Mouse (Mus musculus) small intestine, adult 2 months (tissue): ENCODE results near the gene Bsg. TPM values are rescaled to one million over a fixed set of nuclear protein-coding genes. Genes with fewer than 3 reads are reported as not detected.

Experiments used
- H3K27ac ChIP-seq: fragments of 200-500 bp; 2 replicates; pipeline ENCODE4 v1.5.1; 2012; ENCODE audit warnings: low read depth, low read length, control low read depth, inconsistent platforms; ENCODE audit not compliant: insufficient read depth
- H3K27me3 ChIP-seq: fragments of 200-500 bp; 2 replicates; pipeline ENCODE4 v1.6.1; 2012; ENCODE audit warnings: mild to moderate bottlenecking, moderate library complexity, low read length, inconsistent platforms; ENCODE audit not compliant: control insufficient read depth, insufficient read depth
- H3K36me3 ChIP-seq: fragments of 200-500 bp; 2 replicates; pipeline ENCODE4 v1.6.1; 2012; ENCODE audit warnings: mild to moderate bottlenecking, low read length, control low read depth, inconsistent platforms; ENCODE audit not compliant: control insufficient read depth, insufficient read depth
- H3K4me1 ChIP-seq: fragments of 200-500 bp; 2 replicates; pipeline ENCODE4 v1.6.1; 2012; ENCODE audit warnings: low read length, inconsistent platforms, mixed read lengths; ENCODE audit not compliant: control insufficient read depth, insufficient read depth, insufficient read length
- H3K4me3 ChIP-seq: fragments of 200-500 bp; 2 replicates; pipeline ENCODE4 v1.5.1; 2012; ENCODE audit warnings: low read depth, mild to moderate bottlenecking, control low read depth, inconsistent platforms, low read length, moderate library complexity
- CTCF ChIP-seq: fragments of 200-500 bp; IDR thresholded peaks from 2 replicates; pipeline ENCODE4 v1.5.1; 2012; ENCODE audit warnings: low read depth, mild to moderate bottlenecking, control low read depth, inconsistent platforms, low read length, moderate library complexity, mixed read lengths; ENCODE audit not compliant: insufficient replicate concordance, insufficient read length; ENCODE audit errors: extremely low read depth
- POLR2A ChIP-seq: fragments of 200-500 bp; IDR thresholded peaks from 2 replicates; pipeline ENCODE4 v1.6.1; 2012; ENCODE audit warnings: low read depth, mild to moderate bottlenecking, control low read depth, inconsistent platforms, low read length, moderate library complexity
- WGBS: fragments of 180-500 bp; shearing (Covaris S2); methylation state at CpG from one replicate; pipeline ENCODE4 v1.1.7; 2018; 5-methylcytosine and 5-hydroxymethylcytosine counted together
- polyA plus RNA-seq: library from polyadenylated mRNA; depleted of rRNA; stranded (reverse); fragments of >200 nt; gene quantifications from 2 replicates; pipeline ENCODE4 v1.2.3, GENCODE M21; 2012

The Bsg gene
- polyA plus RNA-seq, 1 experiment = 1,266 TPM

GRCm38 (mm10) chr10:79736706-79737105 lies 32.4 kb downstream of the Bsg start:
- H3K27ac ChIP-seq = no peak overlapping the region
- no peak for TF ChIP-seq POLR2A
- no peak for TF ChIP-seq CTCF
- WGBS = 92% methylated on average over 14 of the region's 14 CpGs

DNA sequence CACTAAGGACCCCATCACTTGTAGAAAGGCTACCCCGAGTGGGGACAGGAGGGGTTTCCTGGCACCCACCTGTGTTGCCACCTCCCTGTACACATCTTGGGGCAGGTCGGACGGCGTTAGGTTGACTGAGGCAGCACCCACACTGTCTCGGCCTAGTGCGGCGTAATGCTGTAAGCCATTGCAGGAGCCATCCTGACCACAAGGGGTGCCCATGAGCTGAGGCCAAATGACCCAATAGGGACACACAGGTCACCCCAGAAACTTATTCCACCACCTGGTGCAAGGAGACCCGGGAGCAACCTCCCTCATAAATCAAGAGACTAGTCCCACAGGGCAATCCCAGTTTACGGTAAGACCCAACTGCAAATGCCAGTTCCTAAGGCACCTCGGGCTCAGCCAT lies 34.0 kb downstream of the Bsg start:
- Histone ChIP-seq H3K27me3 (no peaks in the 10 kb centered on the region), H3K36me3 (peaks cover 74% of the 10 kb centered on the region), H3K4me3 (no peak overlapping the region), H3K4me1 (peaks cover 13% of the 10 kb centered on the region), H3K27ac (no peak overlapping the region)
- WGBS = 93% methylated on average over 10 of the region's 10 CpGs
- TF ChIP-seq POLR2A (no peak), CTCF (peak; percentile 40; the same call in 1 of the 2 replicates)

More at GRCm38 (mm10) chr10:79736706-79737105, 32.4 kb downstream of the Bsg start:
- Histone ChIP-seq H3K36me3 (peaks cover 63% of the 10 kb centered on the region), H3K4me3 (no peak overlapping the region), H3K27me3 (no peaks in the 10 kb centered on the region), H3K4me1 (peaks cover 13% of the 10 kb centered on the region)

DNA sequence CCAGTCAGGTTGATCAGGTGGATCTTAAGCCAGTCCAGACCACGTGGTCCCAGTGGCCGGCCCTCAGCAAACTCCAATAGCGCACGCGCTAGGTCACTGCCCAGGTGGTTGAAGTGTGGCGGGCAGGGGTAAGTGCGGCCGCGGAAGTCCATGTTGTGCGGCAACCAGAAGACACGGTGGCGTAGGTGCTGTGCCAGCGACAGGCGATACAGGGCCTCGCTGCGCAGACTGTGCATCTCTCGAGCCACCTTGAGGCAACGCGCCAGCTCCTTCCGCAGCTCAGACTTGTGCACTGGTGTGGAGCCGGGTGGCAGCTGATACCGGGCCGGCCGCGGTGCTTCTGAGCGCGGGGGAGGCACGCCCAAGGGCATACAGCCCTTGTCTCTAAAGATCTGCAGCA lies 34.9 kb downstream of the Bsg start:
- TF ChIP-seq POLR2A = no peak
- TF ChIP-seq CTCF = no peak
- 95% methylated on average over 28 of the region's 28 CpGs for WGBS
- H3K27ac ChIP-seq = no peak overlapping the region
- peaks cover 72% of the 10 kb centered on the region for H3K36me3 ChIP-seq
- H3K4me3 ChIP-seq = no peak overlapping the region
- peaks cover 13% of the 10 kb centered on the region for H3K4me1 ChIP-seq
- H3K27me3 ChIP-seq = no peaks in the 10 kb centered on the region

GRCm38 (mm10) chr10:79740863-79741262 lies 36.6 kb downstream of the Bsg start:
- TF ChIP-seq POLR2A (no peak), CTCF (no peak)
- H3K4me1 ChIP-seq = peaks cover 13% of the 10 kb centered on the region
- peaks cover 65% of the 10 kb centered on the region for H3K36me3 ChIP-seq
- no peaks in the 10 kb centered on the region for H3K27me3 ChIP-seq
- H3K27ac ChIP-seq = no peak overlapping the region
- H3K4me3 ChIP-seq = no peak overlapping the region
- 83% methylated on average over 11 of the region's 11 CpGs for WGBS

DNA sequence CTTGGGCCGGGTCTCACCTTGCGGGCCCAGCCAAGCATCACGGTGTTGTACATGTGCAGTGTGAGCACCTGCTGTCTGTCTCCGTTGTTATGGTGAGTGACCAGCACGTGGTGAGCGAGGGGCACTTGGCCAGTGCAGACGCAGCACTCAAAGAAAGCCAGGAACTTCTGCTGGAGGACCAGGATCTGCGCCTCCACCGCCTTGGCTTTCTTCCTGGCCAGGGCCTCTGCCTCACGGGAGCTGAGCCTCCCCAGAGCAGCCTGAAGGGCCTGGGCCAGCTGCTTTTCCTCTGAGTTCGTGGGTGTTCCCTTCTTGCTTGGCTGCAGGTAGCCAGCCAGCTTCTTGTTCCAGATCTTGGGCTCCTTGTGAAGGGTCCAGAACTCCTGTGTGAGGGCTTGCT lies 38.9 kb downstream of the Bsg start:
- H3K36me3 ChIP-seq = peaks cover 45% of the 10 kb centered on the region
- no peak for TF ChIP-seq CTCF
- TF ChIP-seq POLR2A = no peak
- H3K4me3 ChIP-seq = no peak overlapping the region
- H3K4me1 ChIP-seq = peaks cover 2% of the 10 kb centered on the region; the same call in 1 of the 2 replicates
- 87% methylated on average over 11 of the region's 11 CpGs for WGBS
- H3K27me3 ChIP-seq = no peaks in the 10 kb centered on the region
- no peak overlapping the region for H3K27ac ChIP-seq

DNA sequence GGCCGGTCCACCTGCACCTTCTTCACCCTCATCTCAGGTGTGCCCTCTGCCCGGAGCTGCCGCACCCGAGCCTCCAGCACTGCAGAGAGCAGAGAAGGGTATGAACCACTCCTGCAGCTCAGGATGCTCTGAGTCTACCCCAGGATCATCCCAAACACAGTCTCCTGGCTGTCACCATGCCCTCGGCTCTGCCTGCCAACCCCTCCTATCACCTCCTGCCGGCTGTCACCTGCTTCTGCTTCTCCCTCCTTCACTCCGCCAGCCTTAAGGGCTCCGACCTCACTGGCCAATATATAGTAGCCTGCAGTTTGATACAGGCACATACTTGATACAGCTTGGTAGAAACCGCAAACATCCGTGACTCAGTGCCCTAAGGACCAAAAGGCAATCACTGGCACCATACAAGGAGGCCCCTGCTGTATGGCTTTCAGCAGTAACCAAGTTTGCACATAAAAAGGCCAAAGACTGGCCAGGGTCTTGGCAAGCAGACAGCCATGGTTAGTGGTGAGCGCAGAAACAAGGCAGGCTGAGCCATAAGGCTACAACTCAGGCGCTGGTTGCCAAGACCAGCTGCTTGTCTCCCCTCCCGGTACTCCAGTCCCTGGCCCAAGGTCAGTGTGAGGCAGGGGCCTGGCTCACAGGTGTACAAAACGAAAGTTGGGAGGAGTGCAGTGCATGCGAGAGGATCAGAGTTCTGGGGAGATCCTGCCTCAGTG lies 39.5 kb downstream of the Bsg start:
- Histone ChIP-seq H3K4me3 (no peak overlapping the region), H3K4me1 (peaks cover 2% of the 10 kb centered on the region; the same call in 1 of the 2 replicates), H3K27me3 (no peaks in the 10 kb centered on the region), H3K36me3 (peaks cover 39% of the 10 kb centered on the region), H3K27ac (no peak overlapping the region)
- TF ChIP-seq CTCF (no peak), POLR2A (no peak)
- 90% methylated on average over 15 of the region's 15 CpGs for WGBS

GRCm38 (mm10) chr10:79745411-79745810 lies 41.1 kb downstream of the Bsg start:
- 71% methylated on average over 3 of the region's 3 CpGs for WGBS
- Histone ChIP-seq H3K36me3 (peaks cover 23% of the 10 kb centered on the region), H3K4me3 (no peak overlapping the region), H3K4me1 (peaks cover 2% of the 10 kb centered on the region; the same call in 1 of the 2 replicates), H3K27me3 (no peaks in the 10 kb centered on the region), H3K27ac (no peak overlapping the region)
- TF ChIP-seq POLR2A (no peak), CTCF (no peak)
